Mouse (Mus musculus) testis, adult 2 months (tissue): ENCODE results near the gene Mon1a.

ENCODE experiments used
- CTCF ChIP-seq: fragments of 200-500 bp; IDR thresholded peaks from 2 replicates; pipeline ENCODE4 v1.5.1; 2012; ENCODE audit warnings: low read depth, mild to moderate bottlenecking, inconsistent platforms, low read length, moderate library complexity; ENCODE audit not compliant: control insufficient read depth, insufficient read depth, insufficient replicate concordance
- POLR2A ChIP-seq: fragments of 200-500 bp; IDR thresholded peaks from 2 replicates; pipeline ENCODE4 v1.6.1; 2012; ENCODE audit warnings: low read depth, mild to moderate bottlenecking, inconsistent platforms, low read length, moderate library complexity; ENCODE audit not compliant: control insufficient read depth

- peak; percentile 64; the same call in 1 of the 2 replicates for TF ChIP-seq CTCF
- TF ChIP-seq POLR2A, result no peak
These were observed 3.1 kb downstream of the Mon1a start for GRCm38 (mm10) chr9:107891023-107891422.
